Mouse (Mus musculus) hindbrain, embryonic 15.5 days (tissue): ENCODE measurements around the gene Frmd4b. TPM values are rescaled to one million over a fixed set of nuclear protein-coding genes. Genes with fewer than 3 reads are reported as not detected.

Experiments used
- ATAC-seq: fragments of 200-750 bp; cut with Nextera tagmentation; 2 replicates; pipeline ENCODE4 v1.8.0; 2017; ENCODE audit warnings: low read depth, moderate number of reproducible peaks, moderate TSS enrichment; ENCODE audit not compliant: low FRiP score
- H3K27ac ChIP-seq: fragments of 300-500 bp; sonication (generic); replicated peaks from 2 replicates; pipeline ENCODE4 v1.5.1; 2015; ENCODE audit warnings: mild to moderate bottlenecking, inconsistent platforms
- H3K27me3 ChIP-seq: fragments of 300-500 bp; sonication (generic); 2 replicates; pipeline ENCODE4 v1.6.1; 2015; ENCODE audit warnings: control low read depth, inconsistent platforms
- H3K36me3 ChIP-seq: fragments of 300-500 bp; sonication (generic); 2 replicates; pipeline ENCODE4 v1.6.1; 2015; ENCODE audit warnings: control low read depth, inconsistent platforms
- H3K4me1 ChIP-seq: fragments of 300-500 bp; sonication (generic); replicated peaks from 2 replicates; pipeline ENCODE4 v1.6.1; 2015; ENCODE audit warnings: control low read depth, inconsistent platforms
- H3K4me2 ChIP-seq: fragments of 300-500 bp; sonication (generic); 2 replicates; pipeline ENCODE4 v1.6.1; 2015; ENCODE audit warnings: moderate library complexity, mild to moderate bottlenecking, inconsistent platforms
- H3K4me3 ChIP-seq: fragments of 300-500 bp; sonication (generic); 2 replicates; pipeline ENCODE4 v1.5.1; 2015; ENCODE audit warnings: mild to moderate bottlenecking, inconsistent platforms
- H3K9ac ChIP-seq: fragments of 300-500 bp; sonication (generic); 2 replicates; pipeline ENCODE4 v1.6.1; 2015; ENCODE audit warnings: inconsistent platforms
- H3K9me3 ChIP-seq: fragments of 300-500 bp; sonication (generic); 2 replicates; pipeline ENCODE4 v1.6.1; 2016; ENCODE audit warnings: control low read depth, inconsistent platforms
- WGBS: fragments of 180-500 bp; shearing (Covaris S2); methylation state at CpG from one replicate; pipeline ENCODE4 v1.1.7; 2015; 5-methylcytosine and 5-hydroxymethylcytosine counted together
- polyA plus RNA-seq: library from polyadenylated mRNA; unstranded; fragments of >200 nt; fragmentation: Nextera tagmentation; extraction: Ambion mirVana; gene quantifications from 2 replicates; pipeline ENCODE4 v1.2.1, GENCODE M21; 2015

Gene Frmd4b
- polyA plus RNA-seq, 1 experiment from 2014 or later = 22.7 TPM

DNA sequence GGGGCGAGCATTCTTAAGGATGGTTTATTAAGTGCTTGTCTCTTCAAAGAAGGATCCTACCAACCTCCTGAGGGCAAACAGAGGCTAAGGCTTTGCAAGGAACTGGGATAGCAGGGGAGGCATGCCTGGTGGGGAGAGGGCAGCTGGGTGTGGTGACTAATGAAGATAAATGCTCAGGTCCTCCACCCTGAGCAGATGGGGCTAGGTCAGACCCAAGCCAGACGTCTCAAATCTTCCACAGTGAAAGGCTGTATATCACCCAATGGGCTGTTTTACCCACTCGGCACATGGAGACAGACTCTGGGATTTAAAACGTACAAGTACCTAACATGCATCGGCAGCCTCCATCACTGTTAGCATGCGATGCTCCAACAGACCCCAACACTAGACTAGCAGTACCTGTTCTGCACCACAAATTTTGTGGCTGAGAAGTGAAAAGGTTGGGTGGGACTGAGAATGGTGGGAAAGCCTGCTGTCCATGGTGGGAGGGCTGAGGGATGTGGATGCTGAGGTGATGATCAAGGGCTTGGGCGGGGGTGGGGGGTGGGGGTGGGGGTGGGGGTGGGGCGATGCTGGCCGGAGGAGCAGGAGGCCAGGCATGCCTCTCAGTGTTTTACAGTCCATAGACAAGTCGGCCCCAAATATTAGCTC is 214.4 kb downstream of the Frmd4b start:
- no peak for ATAC-seq
- no peaks in the 10 kb centered on the region for H3K36me3 ChIP-seq
- no peak overlapping the region for H3K4me3 ChIP-seq
- no peak overlapping the region for H3K9ac ChIP-seq
- whole genome bisulfite sequencing = 56% methylated on average over 10 of the region's 10 CpGs
- H3K4me2 ChIP-seq = no peak overlapping the region
- no peak overlapping the region for H3K27ac ChIP-seq
- H3K27me3 ChIP-seq = no peaks in the 10 kb centered on the region
- H3K9me3 ChIP-seq = no peaks in the 10 kb centered on the region
- peaks cover 9% of the 10 kb centered on the region for H3K4me1 ChIP-seq

DNA sequence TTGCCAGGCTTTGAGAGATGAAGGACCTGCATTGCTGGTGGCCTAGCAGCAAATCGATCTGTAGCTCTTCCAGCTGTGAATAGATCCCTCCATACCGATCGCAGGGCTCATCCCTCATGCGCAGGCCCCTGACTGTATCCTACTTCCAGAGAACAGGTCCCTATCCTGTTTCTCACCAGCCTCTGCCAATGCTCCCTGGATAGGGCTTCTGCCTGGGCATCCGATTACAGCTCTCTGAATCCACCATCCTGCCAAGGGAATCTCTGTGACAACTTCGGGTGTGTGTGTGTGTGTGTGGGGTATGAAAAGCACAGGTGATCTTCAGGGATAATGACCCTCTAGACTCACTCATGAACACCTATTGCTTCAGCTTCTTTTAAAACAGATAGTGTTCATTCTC is 216.9 kb downstream of the Frmd4b start:
- no peak overlapping the region for H3K4me2 ChIP-seq
- H3K36me3 ChIP-seq = no peaks in the 10 kb centered on the region
- no peak overlapping the region for H3K27ac ChIP-seq
- no peaks in the 10 kb centered on the region for H3K9me3 ChIP-seq
- no peak overlapping the region for H3K9ac ChIP-seq
- H3K4me1 ChIP-seq = peaks cover 33% of the 10 kb centered on the region
- no peak for ATAC-seq
- no peak overlapping the region for H3K4me3 ChIP-seq
- no peaks in the 10 kb centered on the region for H3K27me3 ChIP-seq
- 86% methylated on average over 6 of the region's 6 CpGs for WGBS

DNA sequence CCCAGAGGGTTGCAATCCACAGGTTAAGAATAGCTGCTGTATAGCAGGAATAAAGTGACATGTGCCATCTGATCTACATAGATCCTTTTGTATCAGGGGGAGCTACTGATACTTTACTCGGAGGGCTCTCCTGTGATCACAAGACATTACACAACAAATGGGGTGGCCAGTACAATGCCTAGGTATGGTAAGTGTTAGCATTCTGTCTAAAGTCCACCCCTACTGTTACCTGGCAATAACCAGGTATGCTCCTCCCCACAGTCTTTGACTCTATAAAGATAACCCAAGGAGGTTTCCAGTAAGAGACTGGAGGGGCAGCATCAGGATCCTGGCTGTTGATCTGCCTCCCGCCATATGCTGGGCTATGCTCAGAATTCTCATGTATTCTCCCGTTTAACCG is 219.4 kb downstream of the Frmd4b start:
- Histone ChIP-seq H3K9ac (no peak overlapping the region), H3K27ac (no peak overlapping the region), H3K4me2 (no peak overlapping the region), H3K27me3 (no peaks in the 10 kb centered on the region), H3K4me3 (no peak overlapping the region), H3K4me1 (peaks cover 43% of the 10 kb centered on the region), H3K36me3 (no peaks in the 10 kb centered on the region), H3K9me3 (no peaks in the 10 kb centered on the region)
- 69% methylated on average over 4 of the region's 4 CpGs for WGBS
- ATAC-seq = no peak

DNA sequence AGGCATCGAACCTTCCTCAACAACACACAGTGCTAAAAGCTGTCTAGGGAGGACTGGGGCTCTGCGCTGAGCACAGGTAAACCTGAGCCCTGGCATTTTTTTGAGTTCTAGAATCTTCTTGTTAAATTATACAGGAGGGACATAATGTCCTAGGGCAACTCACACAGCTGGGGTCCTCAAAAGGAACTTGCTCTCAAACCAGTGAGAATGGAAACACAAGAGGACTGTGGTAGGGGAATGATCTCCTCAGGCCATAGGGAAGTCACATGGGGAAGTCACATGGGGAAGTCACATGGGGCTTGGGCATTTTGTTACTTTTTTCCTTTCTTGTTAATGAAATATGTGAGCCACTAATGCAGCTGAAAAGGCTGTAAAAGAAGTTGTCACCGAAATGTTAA is 220.4 kb downstream of the Frmd4b start:
- 0 out of 2 replicates have a peak, but pooled peaks have one; percentile 16 for ATAC-seq
- H3K27me3 ChIP-seq = no peaks in the 10 kb centered on the region
- no peak overlapping the region for H3K27ac ChIP-seq
- no peaks in the 10 kb centered on the region for H3K9me3 ChIP-seq
- H3K4me1 ChIP-seq = peaks cover 43% of the 10 kb centered on the region
- H3K4me2 ChIP-seq = no peak overlapping the region
- no peaks in the 10 kb centered on the region for H3K36me3 ChIP-seq
- no peak overlapping the region for H3K9ac ChIP-seq
- no peak overlapping the region for H3K4me3 ChIP-seq
- WGBS = 38% methylated on average over 3 of the region's 3 CpGs

DNA sequence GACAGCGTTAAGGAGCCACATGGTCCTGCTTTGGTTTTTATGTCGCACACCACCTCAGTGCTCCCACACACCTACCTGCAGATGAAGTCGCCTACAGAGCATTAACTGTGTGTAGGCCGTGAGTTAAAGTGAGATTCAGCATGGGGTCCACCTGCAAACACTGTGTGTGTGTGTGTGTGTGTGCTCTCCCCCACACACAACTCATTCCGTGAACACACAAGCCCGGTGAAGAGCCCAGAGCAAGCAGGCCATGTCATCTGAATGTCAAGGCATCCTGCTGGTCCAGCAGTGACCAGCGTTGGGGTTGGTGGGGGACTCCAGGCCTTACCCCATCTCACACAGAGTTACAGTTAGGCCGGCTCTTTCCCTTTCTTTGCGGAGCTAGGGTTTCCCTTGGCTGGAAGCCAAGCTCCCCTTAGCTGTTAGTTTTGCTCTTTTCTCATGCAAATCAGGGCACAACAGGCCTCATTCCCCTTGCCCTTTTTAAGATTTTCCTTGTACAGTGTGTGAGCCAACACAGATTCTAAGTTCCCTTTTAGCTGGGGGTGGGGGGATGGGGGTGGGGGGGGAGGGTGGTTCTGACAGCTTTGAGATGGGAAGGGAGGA is 220.9 kb downstream of the Frmd4b start:
- WGBS = 9% methylated on average over 9 of the region's 9 CpGs
- no peak overlapping the region for H3K4me2 ChIP-seq
- ATAC-seq = peak; percentile 74

DNA sequence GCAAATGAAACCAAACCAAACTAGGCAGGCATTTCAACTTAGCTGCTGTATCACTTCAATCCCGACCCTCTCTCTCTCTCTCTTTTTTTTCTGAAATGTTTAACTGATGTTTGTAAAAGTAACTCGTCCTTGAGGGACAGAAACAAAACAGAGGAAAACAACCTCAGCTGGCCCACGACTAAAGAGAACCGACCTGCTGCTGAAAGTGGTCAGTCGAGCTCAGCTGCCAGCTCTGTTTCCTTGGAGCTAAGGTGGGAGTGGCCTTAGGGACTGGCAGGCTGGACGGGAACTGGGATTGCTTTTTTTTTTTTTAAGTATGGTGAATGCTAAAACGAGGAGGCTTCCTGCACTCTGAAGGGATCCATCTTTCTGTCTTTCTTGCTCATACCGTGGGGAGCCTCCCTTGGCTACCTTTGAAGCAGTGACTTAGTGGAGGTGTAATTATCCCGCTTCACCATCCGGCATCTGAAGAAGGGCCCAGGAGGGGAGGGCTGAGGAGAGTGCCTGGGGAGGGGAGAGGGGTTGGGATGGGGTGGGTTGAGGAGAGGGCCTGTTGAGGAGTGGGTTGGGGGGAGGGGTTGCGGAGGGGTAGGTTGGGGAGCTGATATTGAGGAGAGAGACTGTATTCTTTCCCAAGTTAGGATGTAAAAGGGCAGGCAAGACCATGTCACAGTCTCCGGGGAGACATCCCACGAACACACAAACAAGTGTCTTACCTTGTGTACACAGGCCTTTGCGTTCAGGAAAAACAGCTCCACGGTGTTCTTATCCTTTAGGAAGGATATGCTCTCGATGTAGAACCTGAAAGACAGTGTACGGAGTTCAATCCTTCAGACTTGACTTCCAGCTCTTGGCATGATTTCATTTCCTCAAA is 221.6 kb downstream of the Frmd4b start:
- peaks cover 43% of the 10 kb centered on the region for H3K4me1 ChIP-seq
- H3K27me3 ChIP-seq = no peaks in the 10 kb centered on the region
- peak overlapping the region; percentile 20; the same call in 1 of the 2 replicates for H3K4me2 ChIP-seq
- H3K4me3 ChIP-seq = no peak overlapping the region
- no peaks in the 10 kb centered on the region for H3K9me3 ChIP-seq
- H3K36me3 ChIP-seq = no peaks in the 10 kb centered on the region
- no peak overlapping the region for H3K9ac ChIP-seq
- ATAC-seq = no peak
- 12% methylated on average over 17 of the region's 17 CpGs for WGBS
- H3K27ac ChIP-seq = peak overlapping the region; percentile 54

More for the DNA sequence above, 220.9 kb downstream of the Frmd4b start:
- no peaks in the 10 kb centered on the region for H3K36me3 ChIP-seq
- H3K27ac ChIP-seq = peak overlapping the region; percentile 23; the same call in 1 of the 2 replicates
- H3K27me3 ChIP-seq = no peaks in the 10 kb centered on the region
- H3K9ac ChIP-seq = no peak overlapping the region
- H3K4me3 ChIP-seq = no peak overlapping the region
- H3K9me3 ChIP-seq = no peaks in the 10 kb centered on the region
- H3K4me1 ChIP-seq = peaks cover 43% of the 10 kb centered on the region

DNA sequence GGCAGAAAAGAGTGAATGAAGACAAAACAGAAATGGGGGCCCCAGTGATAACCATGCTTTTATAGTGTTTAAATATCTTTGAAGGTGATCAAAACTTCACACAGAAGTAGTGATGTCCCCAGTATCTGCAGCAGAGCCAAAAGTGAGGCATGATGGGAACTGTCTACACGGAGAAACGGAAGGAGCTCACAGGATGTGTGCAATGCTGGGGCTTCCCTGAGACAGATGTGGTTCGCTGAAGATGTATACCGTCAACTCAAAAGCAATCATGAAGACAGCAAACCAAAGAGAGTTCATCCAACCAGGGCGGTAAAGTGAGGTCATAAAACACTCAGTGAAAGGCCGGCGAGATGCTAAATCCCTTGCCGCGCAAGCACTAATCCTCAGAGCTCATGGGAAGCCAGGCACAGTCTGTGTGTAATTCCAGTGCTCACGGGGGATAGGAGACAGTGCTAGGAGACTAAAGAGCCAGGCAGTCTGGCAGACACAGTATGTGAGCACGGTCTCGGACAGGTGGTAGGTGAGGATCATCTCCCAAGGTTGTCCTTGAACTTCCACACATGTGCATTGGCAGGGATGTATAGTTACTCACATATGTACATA is 222.8 kb downstream of the Frmd4b start:
- Histone ChIP-seq H3K4me1 (peaks cover 43% of the 10 kb centered on the region), H3K4me3 (no peak overlapping the region), H3K36me3 (no peaks in the 10 kb centered on the region), H3K4me2 (no peak overlapping the region), H3K27me3 (no peaks in the 10 kb centered on the region), H3K9me3 (no peaks in the 10 kb centered on the region), H3K9ac (no peak overlapping the region), H3K27ac (peak overlapping the region; percentile 54; the same call in 1 of the 2 replicates)
- 43% methylated on average over 12 of the region's 12 CpGs for WGBS
- no peak for ATAC-seq

DNA sequence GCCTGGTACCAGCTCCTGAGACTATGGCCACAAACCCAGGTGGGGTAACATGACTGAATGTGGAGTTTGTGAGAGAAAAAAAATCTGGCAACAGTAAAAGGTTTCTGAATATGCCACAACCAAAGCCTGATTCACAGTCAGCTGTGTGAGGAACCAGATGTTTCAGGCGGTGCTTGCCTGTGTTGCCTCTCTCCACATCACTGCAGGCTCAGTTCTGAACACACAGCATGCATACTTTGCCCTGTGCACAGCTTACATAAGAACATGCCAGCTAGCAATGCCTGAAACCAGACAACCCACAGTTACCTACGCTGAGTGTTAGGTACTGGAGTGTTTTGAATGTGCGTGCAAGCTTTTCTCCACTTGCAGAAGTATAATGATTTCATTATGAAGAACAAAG is 224.4 kb downstream of the Frmd4b start:
- no peak overlapping the region for H3K9ac ChIP-seq
- H3K27me3 ChIP-seq = no peaks in the 10 kb centered on the region
- WGBS = 85% methylated on average over 3 of the region's 3 CpGs
- no peak overlapping the region for H3K4me3 ChIP-seq
- H3K9me3 ChIP-seq = no peaks in the 10 kb centered on the region
- no peaks in the 10 kb centered on the region for H3K36me3 ChIP-seq
- H3K4me1 ChIP-seq = peaks cover 34% of the 10 kb centered on the region
- H3K4me2 ChIP-seq = no peak overlapping the region
- no peak for ATAC-seq
- no peak overlapping the region for H3K27ac ChIP-seq

DNA sequence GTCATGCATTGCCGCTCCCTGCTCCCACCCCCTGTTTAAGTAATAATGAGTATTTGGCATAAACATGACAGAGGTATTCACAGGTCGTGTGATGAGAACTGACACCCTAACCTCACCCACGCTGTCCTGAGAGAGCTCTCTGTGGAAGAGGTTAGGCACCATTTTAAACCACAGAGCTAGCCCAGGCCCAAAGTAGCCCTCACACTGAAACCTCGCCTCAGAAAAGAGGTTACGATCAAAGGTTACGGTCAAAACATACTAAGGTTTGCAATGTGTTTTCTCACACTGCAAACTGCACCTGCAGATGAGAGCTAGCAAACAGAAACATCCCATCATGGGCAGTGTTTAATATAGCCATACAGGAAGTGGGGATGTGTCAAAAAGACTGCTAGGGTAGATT is 230.0 kb downstream of the Frmd4b start:
- Histone ChIP-seq H3K27me3 (no peaks in the 10 kb centered on the region), H3K36me3 (no peaks in the 10 kb centered on the region), H3K27ac (no peak overlapping the region), H3K4me2 (no peak overlapping the region), H3K9me3 (no peaks in the 10 kb centered on the region), H3K4me3 (no peak overlapping the region), H3K4me1 (no peaks in the 10 kb centered on the region), H3K9ac (no peak overlapping the region)
- ATAC-seq = no peak
- WGBS = 88% methylated on average over 6 of the region's 6 CpGs

DNA sequence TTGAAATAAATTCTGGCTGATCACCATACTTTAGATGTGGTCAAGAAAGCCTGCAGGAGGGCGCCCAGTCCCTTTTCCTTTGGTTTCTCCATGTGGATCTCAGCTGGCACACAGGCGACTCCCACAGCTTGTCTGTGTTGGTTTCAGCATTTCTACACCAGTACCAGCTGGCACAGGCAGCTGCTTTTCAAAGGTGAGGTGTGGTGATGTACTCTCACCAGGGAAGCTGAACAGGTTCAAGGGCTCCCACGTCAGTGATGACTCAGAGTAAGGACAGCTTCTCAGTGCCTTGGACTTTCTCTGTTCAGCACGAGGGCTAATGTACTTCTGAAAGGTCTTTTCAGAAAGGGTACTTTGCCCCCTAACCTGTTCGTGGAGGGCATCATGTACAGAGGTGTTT is 232.4 kb downstream of the Frmd4b start:
- H3K36me3 ChIP-seq = no peaks in the 10 kb centered on the region
- H3K4me3 ChIP-seq = no peak overlapping the region
- H3K27ac ChIP-seq = no peak overlapping the region
- H3K9me3 ChIP-seq = no peaks in the 10 kb centered on the region
- no peak for ATAC-seq
- H3K4me2 ChIP-seq = no peak overlapping the region
- H3K4me1 ChIP-seq = no peaks in the 10 kb centered on the region
- no peak overlapping the region for H3K9ac ChIP-seq
- 87% methylated on average over 5 of the region's 5 CpGs for WGBS
- H3K27me3 ChIP-seq = no peaks in the 10 kb centered on the region

DNA sequence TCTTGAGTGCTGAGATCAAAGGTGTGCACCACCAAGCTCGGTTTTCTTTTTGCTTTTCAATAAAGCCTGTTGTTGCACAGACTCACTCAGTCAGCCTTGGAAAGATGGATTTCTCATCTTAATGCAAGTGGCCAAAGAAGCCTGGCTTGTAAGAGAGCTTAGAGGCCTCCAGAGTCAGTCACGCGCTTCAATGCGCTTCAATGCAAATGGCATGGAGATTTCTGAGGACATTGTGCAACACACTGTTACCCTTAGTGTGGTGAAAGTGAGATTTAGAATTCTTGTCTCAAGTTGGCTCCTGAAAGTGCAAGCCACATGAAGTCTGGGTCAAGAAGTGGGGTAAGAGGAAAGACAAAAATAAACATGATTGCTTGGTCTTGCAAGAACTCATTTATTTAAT is 236.1 kb downstream of the Frmd4b start:
- no peak for ATAC-seq
- Histone ChIP-seq H3K36me3 (no peaks in the 10 kb centered on the region), H3K27me3 (no peaks in the 10 kb centered on the region), H3K4me2 (no peak overlapping the region), H3K27ac (no peak overlapping the region), H3K4me3 (no peak overlapping the region), H3K9ac (no peak overlapping the region), H3K9me3 (no peaks in the 10 kb centered on the region), H3K4me1 (no peaks in the 10 kb centered on the region)
- WGBS = 73% methylated on average over 4 of the region's 4 CpGs

DNA sequence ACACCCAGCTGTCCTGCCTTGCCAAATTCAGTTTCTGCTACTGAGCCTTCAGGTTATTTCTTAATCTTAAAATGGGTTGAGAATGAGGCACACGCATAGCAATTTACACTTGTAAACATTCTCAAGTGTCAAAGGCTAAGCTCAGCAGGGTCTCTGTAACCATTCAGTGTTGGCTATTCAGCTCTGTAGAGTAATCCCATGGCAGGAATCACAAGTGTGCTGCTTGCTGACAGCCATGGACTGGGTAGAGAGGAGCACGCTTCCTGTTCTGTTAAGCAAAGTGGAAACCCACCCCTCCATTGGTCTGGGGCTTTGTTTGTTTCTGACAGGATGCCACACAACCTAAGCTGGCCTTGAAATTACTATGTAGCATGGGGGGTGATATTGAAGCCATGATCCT is 246.4 kb downstream of the Frmd4b start:
- Histone ChIP-seq H3K9me3 (no peaks in the 10 kb centered on the region), H3K27me3 (no peaks in the 10 kb centered on the region), H3K4me1 (no peaks in the 10 kb centered on the region), H3K4me3 (no peak overlapping the region), H3K9ac (no peak overlapping the region), H3K27ac (no peak overlapping the region), H3K36me3 (no peaks in the 10 kb centered on the region), H3K4me2 (no peak overlapping the region)
- WGBS = 45% methylated on average over 2 of the region's 2 CpGs
- no peak for ATAC-seq
